Mouse (Mus musculus) CH12.LX (cell line): ENCODE measurements around the gene Lrrc49. TPM values are rescaled to one million over a fixed set of nuclear protein-coding genes. Genes with fewer than 3 reads are reported as not detected.
A peak's percentile ranks its signal among the peaks of the same experiment; 100 is the strongest.

Experiments
- DNase-seq: peaks from one replicate; pipeline ENCODE4 v3.0.0-alpha.2; 2013; ENCODE audit errors: extremely low read depth
- H3K27ac ChIP-seq: 2 replicates; pipeline ENCODE4 v1.5.1; 2012; ENCODE audit warnings: low read depth, mild to moderate bottlenecking, control low read depth, moderate library complexity; ENCODE audit not compliant: insufficient read depth
- H3K27me3 ChIP-seq: replicated peaks from 2 replicates; pipeline ENCODE3; 2012; ENCODE audit warnings: inconsistent platforms
- H3K36me3 ChIP-seq, 2 experiments: replicated peaks in 1 of 2; 2 replicates each; pipeline versions ENCODE3 to v1.6.1; 2012; ENCODE audit warnings: inconsistent platforms in 1 of 2, low read length in 1 of 2, mild to moderate bottlenecking in 1 of 2, mixed read lengths in 1 of 2, moderate library complexity in 1 of 2; ENCODE audit not compliant: control insufficient read depth in 1 of 2, insufficient read depth in 1 of 2
- H3K4me1 ChIP-seq, 2 experiments: 2 replicates each; pipeline ENCODE4 v1.6.1; 2012; ENCODE audit warnings: inconsistent platforms in 1 of 2, moderate library complexity in 1 of 2; ENCODE audit not compliant: insufficient read depth in 2 of 2, control insufficient read depth in 1 of 2
- H3K4me2 ChIP-seq: 2 replicates; pipeline ENCODE4 v1.6.1; 2012; ENCODE audit warnings: low read depth, mild to moderate bottlenecking, control low read depth; ENCODE audit not compliant: poor library complexity, insufficient read depth, severe bottlenecking
- H3K4me3 ChIP-seq, 3 experiments: fragments of 150-350 bp in 1 of 3; sonication (generic) in 1 of 3; replicated peaks in 1 of 3; 2 replicates each; pipeline versions ENCODE3 to v1.5.1; 2011 to 2012; ENCODE audit warnings: low read depth in 2 of 3, low read length in 2 of 3, mild to moderate bottlenecking in 2 of 3, moderate library complexity in 2 of 3, control low read depth in 1 of 3, improper control_type of control experiment in 1 of 3, inconsistent platforms in 1 of 3, mixed read lengths in 1 of 3; ENCODE audit not compliant: poor library complexity in 1 of 3
- H3K79me2 ChIP-seq: replicated peaks from 2 replicates; pipeline ENCODE4 v1.6.1; 2012; ENCODE audit warnings: mild to moderate bottlenecking, moderate library complexity; ENCODE audit not compliant: control insufficient read depth, poor library complexity, insufficient read depth, severe bottlenecking; ENCODE audit errors: extremely low read depth
- H3K9ac ChIP-seq: 2 replicates; pipeline ENCODE4 v1.6.1; 2012; ENCODE audit warnings: low read depth, mild to moderate bottlenecking, control low read depth, moderate library complexity; ENCODE audit not compliant: insufficient read depth
- H3K9me3 ChIP-seq: replicated peaks from 2 replicates; pipeline ENCODE3; 2012; ENCODE audit warnings: low read length, inconsistent platforms, mixed read lengths
- MAFK ChIP-seq: IDR thresholded peaks from 2 replicates; pipeline ENCODE4 v1.6.1; 2011; ENCODE audit warnings: low read length, improper control_type of control experiment; ENCODE audit not compliant: insufficient replicate concordance
- MAZ ChIP-seq: IDR thresholded peaks from 2 replicates; pipeline ENCODE4 v1.6.1; 2012; ENCODE audit warnings: low read depth, mild to moderate bottlenecking, inconsistent platforms, low read length, improper control_type of control experiment, moderate library complexity
- MEF2A ChIP-seq: IDR thresholded peaks from 2 replicates; pipeline ENCODE4 v1.6.1; 2014; ENCODE audit warnings: low read depth, mild to moderate bottlenecking, inconsistent platforms, low read length, improper control_type of control experiment, borderline replicate concordance
- NELFE ChIP-seq: IDR thresholded peaks from 2 replicates; pipeline ENCODE4 v1.6.1; 2011; ENCODE audit warnings: low read depth, low read length, improper control_type of control experiment
- NRF1 ChIP-seq: IDR thresholded peaks from 2 replicates; pipeline ENCODE4 v1.6.1; 2014; ENCODE audit warnings: low read depth, mild to moderate bottlenecking, inconsistent platforms, low read length, improper control_type of control experiment, moderate library complexity
- POLR2AphosphoS2 ChIP-seq: IDR thresholded peaks from 2 replicates; pipeline ENCODE4 v1.6.1; 2011; ENCODE audit warnings: low read depth, low read length, improper control_type of control experiment
- ZNF384 ChIP-seq: IDR thresholded peaks from 2 replicates; pipeline ENCODE4 v1.6.1; 2012; ENCODE audit warnings: low read depth, low read length, improper control_type of control experiment, inconsistent platforms
- dilution Hi-C: fragments of 300-500 bp; cut with MboI; formaldehyde crosslinking; loops from 2 replicates; pipeline ENCODE4 v1.14.3; 2020; ENCODE audit warnings: low sequenced_read_pairs; ENCODE audit not compliant: extremely low pct_unique_long_range_greater_than_20kb, extremely low pct_ligation_motif_present
- in situ Hi-C: fragments of 300-500 bp; cut with MboI; formaldehyde crosslinking; loops from 3 replicates; pipeline ENCODE4 v1.14.3; 2019; ENCODE audit warnings: low sequenced_read_pairs, low pct_ligation_motif_present, low pct_unique_long_range_greater_than_20kb, mixed read lengths
- polyA plus RNA-seq: library from polyadenylated mRNA; unstranded; fragments of >175 nt; gene quantifications from 2 replicates; pipeline ENCODE4 v1.2.1, GENCODE M21; 2012; ENCODE audit warnings: low read depth; ENCODE audit not compliant: insufficient read length
- total RNA-seq, 2 experiments: library from RNA; depleted of rRNA; stranded (reverse); fragments of 300-350 nt in 1 of 2; fragments of >200 nt in 1 of 2; gene quantifications; 2 replicates each; pipeline ENCODE4 v1.2.3; 2012 to 2014

Gene Lrrc49
- total and polyA plus RNA-seq, 3 experiments: 3.1 to 6.6 (median 6.2) TPM

DNA sequence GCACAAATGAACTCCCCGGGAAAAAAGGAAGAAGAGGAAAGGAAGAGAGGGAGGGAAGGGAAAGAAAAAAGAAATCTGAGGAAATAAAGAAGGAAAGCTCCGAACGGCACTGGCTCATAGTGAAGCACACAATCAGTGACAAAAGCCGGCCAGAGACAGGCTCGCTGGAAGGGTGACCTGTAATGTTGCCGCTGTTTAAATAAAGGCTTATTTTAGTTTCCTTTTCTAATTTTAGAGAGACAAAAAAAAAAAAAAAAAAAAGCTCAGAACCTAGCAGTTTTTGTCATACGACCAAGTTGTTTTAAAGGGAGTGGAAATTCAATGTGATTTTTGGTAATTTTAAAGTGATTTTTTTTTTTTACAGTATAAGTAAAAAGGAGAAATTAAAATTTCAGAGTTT, 71.6 kb downstream of the Lrrc49 start:
- H3K36me3 ChIP-seq: peaks cover 0 to 2% of the 10 kb centered on the region in 2 experiments
- no peaks in the 10 kb centered on the region for H3K27me3 ChIP-seq
- dilution Hi-C loops: no loop called here

DNA sequence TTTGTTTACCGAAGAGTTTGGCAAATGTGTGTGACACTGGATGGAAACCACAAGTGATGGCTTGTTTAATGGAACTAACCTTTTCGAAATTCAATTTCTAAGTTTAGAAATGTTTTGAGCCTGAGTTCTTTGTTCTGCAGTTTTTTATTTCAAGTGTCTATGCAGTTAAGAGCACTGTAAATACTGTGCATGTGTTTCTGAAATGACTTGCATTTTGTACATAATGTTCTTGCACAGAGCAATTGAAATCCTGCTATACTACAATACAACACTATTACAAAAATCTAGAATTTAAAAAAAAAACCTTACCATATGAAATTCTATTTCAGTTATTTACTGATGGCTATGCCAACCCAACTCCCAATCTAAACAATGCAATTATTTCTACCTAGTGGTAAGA, 75.7 kb downstream of the Lrrc49 start:
- Histone ChIP-seq H3K27ac (no peak overlapping the region), H3K4me3 (no peak overlapping the region), H3K36me3 (peaks cover 0 to 6% of the 10 kb centered on the region in 2 experiments), H3K4me2 (no peak overlapping the region), H3K4me1 (peaks cover 3 to 6% of the 10 kb centered on the region in 2 experiments; a peak in 3 of 4 replicates), H3K9me3 (no peaks in the 10 kb centered on the region), H3K9ac (no peak overlapping the region)
- dilution Hi-C loops (no loop called here), in situ Hi-C loops (no loop called here)
- TF ChIP-seq MAFK (no peak), NELFE (no peak)
- TF ChIP-seq, all 38 proteins: peak for 0
- no peaks in the 10 kb centered on the region for H3K79me2 ChIP-seq
- DNase-seq: no peak
- H3K27me3 ChIP-seq: no peaks in the 10 kb centered on the region

More for the DNA sequence above, 71.6 kb downstream of the Lrrc49 start:
- Histone ChIP-seq H3K79me2 (no peaks in the 10 kb centered on the region), H3K4me1 (peaks cover 3 to 6% of the 10 kb centered on the region in 2 experiments; a peak in 3 of 4 replicates), H3K9ac (no peak overlapping the region), H3K9me3 (no peaks in the 10 kb centered on the region), H3K4me2 (peak overlapping the region; percentile 56; the same call in 1 of the 2 replicates), H3K27ac (no peak overlapping the region), H3K4me3 (no peak overlapping the region)
- TF ChIP-seq MAZ (no peak), POLR2AphosphoS2 (no peak), ZNF384 (peak; percentile 96), MEF2A (peak; percentile 75; the same call in 1 of the 2 replicates)
- no peak for DNase-seq
- in situ Hi-C loops: no loop called here

DNA sequence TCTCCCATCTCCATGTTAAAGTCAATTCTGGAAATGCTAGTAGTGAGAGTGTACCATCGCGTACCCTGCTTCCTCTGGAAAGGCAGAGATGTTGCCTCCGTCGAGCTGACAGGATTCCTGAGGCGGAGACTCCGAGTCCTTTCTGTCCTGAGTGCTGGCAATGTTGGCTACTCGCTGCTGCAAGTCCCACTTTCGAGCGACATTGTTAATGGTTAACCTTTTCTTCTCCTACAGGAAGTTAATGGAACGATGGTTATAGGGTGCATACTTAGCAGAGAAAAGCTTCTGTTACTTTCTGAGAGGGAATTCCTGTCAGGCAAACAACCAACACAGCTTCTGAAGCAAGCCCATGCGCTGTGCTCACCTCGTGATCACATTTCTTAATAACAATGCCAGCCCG, 77.8 kb downstream of the Lrrc49 start:
- in situ Hi-C loops: no loop called here
- no peak overlapping the region for H3K4me2 ChIP-seq

More for the DNA sequence above, 77.8 kb downstream of the Lrrc49 start:
- TF ChIP-seq POLR2AphosphoS2 (no peak), NRF1 (no peak)
- no peaks in the 10 kb centered on the region for H3K79me2 ChIP-seq
- H3K4me1 ChIP-seq: no peaks in the 10 kb centered on the region
- no peaks in the 10 kb centered on the region for H3K27me3 ChIP-seq
- H3K9me3 ChIP-seq: no peaks in the 10 kb centered on the region
- H3K27ac ChIP-seq: no peak overlapping the region
- peaks cover 0 to 6% of the 10 kb centered on the region in 2 experiments for H3K36me3 ChIP-seq
- H3K9ac ChIP-seq: no peak overlapping the region
- DNase-seq: no peak
- H3K4me3 ChIP-seq: no peak overlapping the region
- dilution Hi-C loops: no loop called here
